Mouse (Mus musculus) limb, embryonic 10.5 days (tissue): ENCODE data around the gene Rtn4rl1. TPM values are rescaled to one million over a fixed set of nuclear protein-coding genes. Genes with fewer than 3 reads are reported as not detected.

Experiments
- DNase-seq: peaks from one replicate; pipeline ENCODE4 v3.0.0-alpha.2; 2017; ENCODE audit warnings: low spot score
- H3K27ac ChIP-seq: fragments of 300-500 bp; sonication (generic); 2 replicates; pipeline ENCODE4 v1.5.1; 2016; ENCODE audit warnings: mild to moderate bottlenecking
- H3K27me3 ChIP-seq: fragments of 300-500 bp; sonication (generic); 2 replicates; pipeline ENCODE4 v1.6.1; 2016; ENCODE audit warnings: low read depth, mild to moderate bottlenecking; ENCODE audit not compliant: poor library complexity, severe bottlenecking
- H3K36me3 ChIP-seq: fragments of 300-500 bp; sonication (generic); 2 replicates; pipeline ENCODE4 v1.6.1; 2016; ENCODE audit warnings: mild to moderate bottlenecking, moderate library complexity
- H3K4me1 ChIP-seq: fragments of 300-500 bp; sonication (generic); 2 replicates; pipeline ENCODE4 v1.6.1; 2016
- H3K4me3 ChIP-seq: fragments of 300-500 bp; sonication (generic); 2 replicates; pipeline ENCODE4 v1.5.1; 2016; ENCODE audit warnings: mild to moderate bottlenecking, moderate library complexity
- H3K9me3 ChIP-seq: fragments of 300-500 bp; sonication (generic); replicated peaks from 2 replicates; pipeline ENCODE4 v1.6.1; 2016; ENCODE audit warnings: mild to moderate bottlenecking
- WGBS: fragments of 180-500 bp; shearing (Covaris S2); methylation state at CpG from one replicate; pipeline ENCODE4 v1.1.7; 2016; 5-methylcytosine and 5-hydroxymethylcytosine counted together
- polyA plus RNA-seq: library from polyadenylated mRNA; unstranded; fragments of >200 nt; fragmentation: Nextera tagmentation; extraction: Ambion mirVana; gene quantifications from 2 replicates; pipeline ENCODE4 v1.2.1, GENCODE M21; 2016

Rtn4rl1 gene
- polyA plus RNA-seq, 1 experiment from 2014 or later = 0.90 TPM

GRCm38 (mm10) chr11:75268492-75268891 lies 74.9 kb downstream of the Rtn4rl1 start:
- WGBS = 84% methylated on average over 5 of the region's 5 CpGs
- H3K4me3 ChIP-seq = no peak overlapping the region
- H3K27me3 ChIP-seq = 0 out of 2 replicates have a peak, but pooled peaks cover 4% of the 10 kb centered on the region
- no peak overlapping the region for H3K27ac ChIP-seq
- H3K36me3 ChIP-seq = no peaks in the 10 kb centered on the region
- no peak for DNase-seq
- H3K9me3 ChIP-seq = no peaks in the 10 kb centered on the region
- H3K4me1 ChIP-seq = peaks cover 60% of the 10 kb centered on the region

GRCm38 (mm10) chr11:75269213-75269612 lies 75.6 kb downstream of the Rtn4rl1 start:
- 85% methylated on average over 4 of the region's 4 CpGs for WGBS
- DNase-seq = no peak
- H3K27ac ChIP-seq = no peak overlapping the region
- H3K9me3 ChIP-seq = no peaks in the 10 kb centered on the region
- H3K27me3 ChIP-seq = 0 out of 2 replicates have a peak, but pooled peaks cover 4% of the 10 kb centered on the region
- no peak overlapping the region for H3K4me3 ChIP-seq
- H3K36me3 ChIP-seq = no peaks in the 10 kb centered on the region
- peaks cover 57% of the 10 kb centered on the region for H3K4me1 ChIP-seq

- peaks cover 57% of the 10 kb centered on the region for H3K4me1 ChIP-seq
Observed at GRCm38 (mm10) chr11:75270276-75270984, 76.8 kb downstream of the Rtn4rl1 start.

DNA sequence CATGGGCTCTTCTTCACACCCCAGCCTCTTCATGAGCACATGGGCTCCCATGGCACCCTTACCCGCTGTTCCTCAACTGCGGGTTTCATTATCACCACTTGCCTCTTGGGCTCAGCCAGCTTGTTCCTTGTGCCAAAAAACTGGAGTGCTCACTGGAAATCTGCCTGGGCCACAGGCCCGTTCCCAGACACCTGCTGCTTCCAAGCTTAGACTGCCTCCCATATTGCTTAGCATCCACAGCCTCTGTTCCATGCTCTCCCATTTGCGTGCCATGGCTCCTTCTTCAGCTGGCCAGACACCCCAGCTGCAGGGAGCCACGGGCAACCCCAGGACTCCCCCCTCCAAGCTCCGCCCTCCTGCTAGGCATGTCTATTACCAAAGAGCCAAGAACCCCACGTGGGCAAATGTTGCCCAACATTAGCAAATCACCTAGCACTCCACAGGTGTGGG lies 77.4 kb downstream of the Rtn4rl1 start:
- Histone ChIP-seq H3K27me3 (no peaks in the 10 kb centered on the region), H3K4me1 (peaks cover 57% of the 10 kb centered on the region), H3K4me3 (no peak overlapping the region), H3K27ac (peak overlapping the region; percentile 4; the same call in 1 of the 2 replicates), H3K9me3 (no peaks in the 10 kb centered on the region), H3K36me3 (no peaks in the 10 kb centered on the region)
- 67% methylated on average over 7 of the region's 7 CpGs for WGBS
- no peak for DNase-seq

More at GRCm38 (mm10) chr11:75270276-75270984, 76.8 kb downstream of the Rtn4rl1 start:
- no peak for DNase-seq
- Histone ChIP-seq H3K27ac (peak overlapping the region; percentile 4), H3K36me3 (no peaks in the 10 kb centered on the region), H3K4me3 (no peak overlapping the region), H3K9me3 (no peaks in the 10 kb centered on the region), H3K27me3 (no peaks in the 10 kb centered on the region)
- WGBS = 67% methylated on average over 8 of the region's 8 CpGs

DNA sequence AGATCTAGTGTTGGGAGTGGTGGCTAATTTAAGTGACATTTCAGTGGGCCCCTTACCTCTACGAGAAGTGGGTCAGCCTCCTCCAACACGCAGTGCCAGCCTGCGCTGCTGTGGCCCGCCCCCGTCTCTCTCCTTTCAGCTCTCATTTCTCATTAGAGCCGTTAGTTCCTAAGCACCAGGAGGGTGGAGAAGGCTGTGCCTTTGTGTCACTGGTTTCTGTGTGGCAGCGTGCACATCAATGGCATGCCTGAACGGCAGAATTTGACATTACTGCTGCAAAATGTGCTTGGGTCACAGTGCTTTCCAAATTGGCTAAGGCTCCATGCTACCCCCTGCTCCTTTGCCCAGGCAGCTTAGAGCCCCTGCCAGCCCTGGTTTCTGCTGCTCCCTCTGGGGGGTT lies 79.9 kb downstream of the Rtn4rl1 start:
- Histone ChIP-seq H3K9me3 (no peaks in the 10 kb centered on the region), H3K4me1 (peaks cover 46% of the 10 kb centered on the region), H3K27me3 (no peaks in the 10 kb centered on the region), H3K4me3 (no peak overlapping the region), H3K27ac (peak overlapping the region; percentile 73), H3K36me3 (no peaks in the 10 kb centered on the region)
- WGBS = 22% methylated on average over 8 of the region's 8 CpGs
- no peak for DNase-seq

GRCm38 (mm10) chr11:75275035-75275434 lies 81.5 kb downstream of the Rtn4rl1 start:
- Histone ChIP-seq H3K36me3 (no peaks in the 10 kb centered on the region), H3K27ac (peak overlapping the region; percentile 74), H3K27me3 (peaks cover 3% of the 10 kb centered on the region; the same call in 1 of the 2 replicates), H3K4me3 (0 out of 2 replicates have a peak overlapping the region, but pooled peaks have one; percentile 4), H3K9me3 (no peaks in the 10 kb centered on the region), H3K4me1 (peaks cover 61% of the 10 kb centered on the region)
- DNase-seq = no peak
- WGBS = 31% methylated on average over 6 of the region's 6 CpGs

DNA sequence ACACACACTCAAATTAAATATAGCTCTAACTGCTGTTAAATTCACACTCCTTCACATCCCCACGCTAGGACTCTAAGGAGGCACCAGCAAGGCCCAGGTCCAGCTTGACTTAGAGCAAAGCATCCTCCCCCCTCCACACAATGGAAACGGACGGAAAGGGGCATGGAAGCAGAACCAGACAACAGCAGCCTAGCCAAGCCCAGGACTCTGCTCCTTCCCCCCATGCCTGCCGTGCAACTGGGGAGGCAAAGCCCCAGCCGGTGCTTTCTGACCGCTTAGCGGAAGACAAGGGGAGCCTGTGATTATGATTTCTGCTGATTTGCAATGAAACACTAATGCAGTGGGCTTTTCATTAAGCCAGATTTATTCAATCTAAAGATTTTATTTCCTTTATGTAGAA lies 84.5 kb downstream of the Rtn4rl1 start:
- Histone ChIP-seq H3K4me1 (peaks cover 78% of the 10 kb centered on the region), H3K36me3 (no peaks in the 10 kb centered on the region), H3K27me3 (peaks cover 34% of the 10 kb centered on the region), H3K27ac (peak overlapping the region; percentile 11; the same call in 1 of the 2 replicates), H3K9me3 (no peaks in the 10 kb centered on the region), H3K4me3 (no peak overlapping the region)
- WGBS = 75% methylated on average over 7 of the region's 7 CpGs
- no peak for DNase-seq

GRCm38 (mm10) chr11:75279013-75279341 lies 85.4 kb downstream of the Rtn4rl1 start:
- H3K4me3 ChIP-seq = peak overlapping the region; percentile 38

GRCm38 (mm10) chr11:75279342-75280065 lies 85.9 kb downstream of the Rtn4rl1 start:
- H3K4me3 ChIP-seq = peak overlapping the region; percentile 38
- peak; percentile 70 for DNase-seq
- H3K4me1 ChIP-seq = peaks cover 67% of the 10 kb centered on the region
- peaks cover 48% of the 10 kb centered on the region for H3K27me3 ChIP-seq
- 9% methylated on average over 16 of the region's 16 CpGs for WGBS
- H3K9me3 ChIP-seq = no peaks in the 10 kb centered on the region
- peak overlapping the region; percentile 74 for H3K27ac ChIP-seq
- no peaks in the 10 kb centered on the region for H3K36me3 ChIP-seq

More at GRCm38 (mm10) chr11:75279013-75279341, 85.4 kb downstream of the Rtn4rl1 start:
- WGBS = 15% methylated on average over 4 of the region's 4 CpGs
- Histone ChIP-seq H3K36me3 (no peaks in the 10 kb centered on the region), H3K9me3 (no peaks in the 10 kb centered on the region), H3K27ac (peak overlapping the region; percentile 74), H3K4me1 (peaks cover 71% of the 10 kb centered on the region), H3K27me3 (peaks cover 43% of the 10 kb centered on the region)
- no peak for DNase-seq

DNA sequence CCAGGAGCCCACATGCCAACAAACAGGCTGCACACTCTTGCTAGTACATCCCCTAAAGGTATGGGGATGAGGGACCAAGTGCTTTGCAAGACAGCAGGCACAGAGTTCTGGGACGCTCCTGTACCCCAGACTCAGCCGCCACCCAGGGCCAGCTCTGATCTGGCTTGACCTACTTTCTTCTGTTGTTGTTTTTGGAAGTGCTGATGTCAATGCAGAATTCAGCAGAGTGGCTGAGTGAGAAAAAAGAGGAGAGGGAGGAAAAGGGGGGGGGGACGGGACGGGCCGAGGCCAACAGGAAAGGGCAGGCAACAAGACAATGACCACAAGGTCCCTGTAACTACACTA lies 86.5 kb downstream of the Rtn4rl1 start:
- peaks cover 62% of the 10 kb centered on the region for H3K4me1 ChIP-seq
- no peak for DNase-seq
- H3K36me3 ChIP-seq = no peaks in the 10 kb centered on the region
- peaks cover 52% of the 10 kb centered on the region for H3K27me3 ChIP-seq
- H3K27ac ChIP-seq = peak overlapping the region; percentile 74
- 0 out of 2 replicates have a peak overlapping the region, but pooled peaks have one; percentile 38 for H3K4me3 ChIP-seq
- 52% methylated on average over 5 of the region's 5 CpGs for WGBS
- H3K9me3 ChIP-seq = no peaks in the 10 kb centered on the region

DNA sequence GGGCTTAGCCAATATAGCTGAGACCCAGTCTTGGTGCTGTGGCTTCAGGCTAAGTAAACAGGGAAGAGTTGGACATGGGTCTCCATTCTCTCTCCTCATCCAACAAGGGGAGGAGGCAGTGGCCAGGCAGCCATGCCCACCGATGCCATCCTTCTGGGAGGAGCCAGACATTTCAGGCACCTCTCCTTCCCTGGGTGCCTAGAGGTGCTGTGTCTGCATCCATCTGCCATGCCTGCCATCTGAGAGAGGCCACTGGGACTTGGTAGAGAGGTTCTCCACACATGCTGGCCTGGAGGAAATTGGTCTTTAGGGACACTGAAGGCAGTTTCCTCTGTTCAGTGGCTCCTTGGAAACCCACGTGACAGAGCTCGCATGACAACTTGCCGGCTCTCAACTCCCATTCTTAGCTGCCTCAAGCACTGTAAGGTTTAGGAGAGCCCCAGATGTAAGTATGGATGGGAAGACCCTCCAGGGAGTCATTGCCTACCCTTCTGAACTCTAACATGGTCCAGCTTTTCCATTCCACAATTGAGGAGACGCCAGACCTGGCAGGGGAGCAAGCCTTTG lies 86.9 kb downstream of the Rtn4rl1 start:
- Histone ChIP-seq H3K27ac (peak overlapping the region; percentile 74; the same call in 1 of the 2 replicates), H3K9me3 (no peaks in the 10 kb centered on the region), H3K36me3 (no peaks in the 10 kb centered on the region), H3K4me3 (no peak overlapping the region), H3K4me1 (peaks cover 57% of the 10 kb centered on the region), H3K27me3 (peaks cover 52% of the 10 kb centered on the region)
- WGBS = 39% methylated on average over 5 of the region's 5 CpGs
- no peak for DNase-seq

- Histone ChIP-seq H3K36me3 (no peaks in the 10 kb centered on the region), H3K4me1 (peaks cover 52% of the 10 kb centered on the region), H3K4me3 (peak overlapping the region; percentile 37), H3K27ac (peak overlapping the region; percentile 50; the same call in 1 of the 2 replicates), H3K9me3 (no peaks in the 10 kb centered on the region), H3K27me3 (peaks cover 52% of the 10 kb centered on the region)
- DNase-seq = no peak
- 6% methylated on average over 29 of the region's 29 CpGs for WGBS
Observed at GRCm38 (mm10) chr11:75281380-75282256, 88.0 kb downstream of the Rtn4rl1 start.
